Mouse (Mus musculus) heart, embryonic 15.5 days (tissue): ENCODE measurements at regions not wholly inside any gene's neighbourhood (a gene's known extent, or its start where the extent isn't known, plus 50 kb on each side); places are given as distances from the start of the nearest gene placed in this dataset.
"Not testable (repeated sequence)": the region's sequence is repeated elsewhere in the genome, so short reads cannot be mapped to it uniquely, and the experiment has no call there.

Source experiments
- ATAC-seq: fragments of 200-750 bp; cut with Nextera tagmentation; replicated peaks from 2 replicates; pipeline ENCODE4 v1.8.0; 2017; ENCODE audit warnings: low read depth, moderate TSS enrichment; ENCODE audit not compliant: insufficient number of reproducible peaks, insufficient read depth, low FRiP score
- H3K27ac ChIP-seq: fragments of 300-500 bp; sonication (generic); 2 replicates; pipeline ENCODE4 v1.5.1; 2015; ENCODE audit warnings: mild to moderate bottlenecking, inconsistent platforms
- H3K27me3 ChIP-seq: fragments of 300-500 bp; sonication (generic); 2 replicates; pipeline ENCODE4 v1.6.1; 2015; ENCODE audit warnings: inconsistent platforms
- H3K36me3 ChIP-seq: fragments of 300-500 bp; sonication (generic); 2 replicates; pipeline ENCODE4 v1.6.1; 2015; ENCODE audit warnings: mild to moderate bottlenecking, inconsistent platforms
- H3K4me1 ChIP-seq: fragments of 300-500 bp; sonication (generic); replicated peaks from 2 replicates; pipeline ENCODE4 v1.6.1; 2015; ENCODE audit warnings: inconsistent platforms
- H3K4me2 ChIP-seq: fragments of 300-500 bp; sonication (generic); 2 replicates; pipeline ENCODE4 v1.6.1; 2015; ENCODE audit warnings: inconsistent platforms, mild to moderate bottlenecking, moderate library complexity
- H3K4me3 ChIP-seq: fragments of 300-500 bp; sonication (generic); 2 replicates; pipeline ENCODE4 v1.5.1; 2015; ENCODE audit warnings: mild to moderate bottlenecking, inconsistent platforms
- H3K9ac ChIP-seq: fragments of 300-500 bp; sonication (generic); 2 replicates; pipeline ENCODE4 v1.6.1; 2015; ENCODE audit warnings: mild to moderate bottlenecking, inconsistent platforms
- H3K9me3 ChIP-seq: fragments of 300-500 bp; sonication (generic); replicated peaks from 2 replicates; pipeline ENCODE4 v1.6.1; 2016; ENCODE audit warnings: inconsistent platforms
- WGBS: fragments of 180-500 bp; shearing (Covaris S2); methylation state at CpG from one replicate; pipeline ENCODE4 v1.1.7; 2015; ENCODE audit warnings: mixed read lengths; 5-methylcytosine and 5-hydroxymethylcytosine counted together

DNA sequence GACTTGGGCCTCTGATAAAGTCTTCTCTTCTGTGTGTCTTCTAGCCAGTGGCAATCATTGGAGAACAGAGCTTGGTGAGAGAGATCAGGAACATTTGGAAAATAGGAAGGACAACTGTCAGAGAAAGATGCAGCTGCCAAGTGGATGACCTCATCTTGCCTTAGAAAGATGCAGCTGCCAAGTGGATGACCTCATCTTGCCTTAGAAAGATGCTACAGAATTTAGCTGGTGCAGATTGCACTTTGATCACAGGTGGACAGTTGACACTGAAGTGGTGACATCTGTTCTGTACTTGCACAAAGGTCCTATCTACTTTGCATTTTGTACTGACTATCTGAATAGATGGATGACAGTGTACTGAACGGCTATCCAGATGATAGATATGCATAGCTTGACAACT lies 163.1 kb downstream of the Ube2e3 start:
- no peaks in the 10 kb centered on the region for H3K4me1 ChIP-seq
- WGBS, result 42% methylated on average over 1 of the region's 1 CpGs

DNA sequence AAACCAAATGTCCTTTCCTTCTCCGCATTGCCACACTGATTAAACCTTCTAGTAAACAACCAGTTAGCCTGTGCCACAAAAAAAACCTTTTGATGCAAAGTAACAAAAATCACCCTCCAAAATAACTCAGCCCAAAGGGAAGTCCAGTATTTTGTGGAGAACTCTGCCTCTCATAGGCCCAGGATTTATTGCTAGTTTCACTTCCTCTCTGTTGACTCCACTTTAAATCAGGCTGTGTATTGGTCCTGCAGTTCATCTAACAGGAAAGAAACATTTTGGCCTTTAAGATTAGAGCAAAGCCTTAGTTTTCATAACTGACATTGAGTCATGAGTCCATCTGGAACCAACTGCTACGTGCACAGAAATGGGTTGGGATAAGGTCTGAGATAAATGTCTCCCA lies 168.4 kb downstream of the Ube2e3 start:
- Histone ChIP-seq H3K27me3 (no peaks in the 10 kb centered on the region), H3K4me2 (no peak overlapping the region), H3K4me1 (peaks cover 4% of the 10 kb centered on the region; the same call in 1 of the 2 replicates), H3K4me3 (no peak overlapping the region), H3K36me3 (no peaks in the 10 kb centered on the region), H3K27ac (no peak overlapping the region), H3K9me3 (no peaks in the 10 kb centered on the region), H3K9ac (no peak overlapping the region)
- WGBS, result 73% methylated on average over 2 of the region's 2 CpGs
- ATAC-seq, result no peak

More for the DNA sequence above, 163.1 kb downstream of the Ube2e3 start:
- Histone ChIP-seq H3K27ac (no peak overlapping the region), H3K9ac (no peak overlapping the region), H3K4me2 (no peak overlapping the region), H3K36me3 (no peaks in the 10 kb centered on the region), H3K9me3 (no peaks in the 10 kb centered on the region), H3K4me3 (no peak overlapping the region), H3K27me3 (no peaks in the 10 kb centered on the region)
- no peak for ATAC-seq

DNA sequence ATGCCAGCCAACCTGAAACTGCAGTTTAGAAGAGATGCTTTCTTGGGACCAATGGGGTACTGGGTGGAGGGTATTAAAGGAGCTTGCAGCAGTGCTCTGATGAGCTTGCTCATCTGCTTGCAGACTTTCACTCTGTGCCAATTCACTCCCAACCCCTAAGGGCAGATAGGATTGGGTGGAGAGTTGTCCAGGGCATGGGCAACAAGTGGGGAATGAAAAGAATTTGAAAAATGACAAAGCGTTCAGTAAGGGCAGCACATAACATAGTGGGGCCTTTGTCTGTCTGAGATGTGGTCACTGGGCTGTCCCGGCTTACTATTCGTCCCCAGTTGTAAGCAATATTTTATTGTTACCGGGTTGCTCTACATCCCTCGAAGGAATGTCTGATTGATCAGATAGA lies 170.7 kb downstream of the Ube2e3 start:
- no peak overlapping the region for H3K4me3 ChIP-seq
- no peak overlapping the region for H3K27ac ChIP-seq
- H3K4me1 ChIP-seq, result peaks cover 7% of the 10 kb centered on the region; the same call in 1 of the 2 replicates
- no peaks in the 10 kb centered on the region for H3K36me3 ChIP-seq
- no peaks in the 10 kb centered on the region for H3K27me3 ChIP-seq
- H3K9me3 ChIP-seq, result no peaks in the 10 kb centered on the region
- 39% methylated on average over 5 of the region's 5 CpGs for WGBS
- no peak overlapping the region for H3K9ac ChIP-seq
- H3K4me2 ChIP-seq, result no peak overlapping the region
- no peak for ATAC-seq

DNA sequence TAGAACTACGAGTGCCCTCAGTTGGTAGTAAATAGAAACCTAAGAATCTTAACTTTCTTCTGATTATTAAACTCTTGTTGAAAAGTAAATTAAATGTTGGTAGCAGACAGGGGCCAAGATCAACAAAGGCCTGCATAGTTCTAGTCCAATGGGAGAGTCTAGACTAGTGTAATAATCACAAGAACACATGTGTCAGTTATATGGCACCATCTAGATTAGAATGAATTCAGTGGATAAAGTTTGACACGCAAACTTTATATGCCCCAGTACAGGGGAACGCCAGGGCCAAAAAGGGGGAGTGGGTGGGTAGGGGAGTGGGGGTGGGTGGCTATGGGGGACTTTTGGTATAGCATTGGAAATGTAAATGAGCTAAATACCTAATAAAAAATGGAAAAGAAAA lies 176.9 kb downstream of the Ube2e3 start:
- 75% methylated on average over 3 of the region's 3 CpGs for WGBS
- ATAC-seq, H3K36me3 ChIP-seq, H3K4me2 ChIP-seq, H3K27ac ChIP-seq, H3K4me3 ChIP-seq, H3K9ac ChIP-seq, H3K9me3 ChIP-seq, H3K4me1 ChIP-seq, H3K27me3 ChIP-seq: not testable (repeated sequence)

DNA sequence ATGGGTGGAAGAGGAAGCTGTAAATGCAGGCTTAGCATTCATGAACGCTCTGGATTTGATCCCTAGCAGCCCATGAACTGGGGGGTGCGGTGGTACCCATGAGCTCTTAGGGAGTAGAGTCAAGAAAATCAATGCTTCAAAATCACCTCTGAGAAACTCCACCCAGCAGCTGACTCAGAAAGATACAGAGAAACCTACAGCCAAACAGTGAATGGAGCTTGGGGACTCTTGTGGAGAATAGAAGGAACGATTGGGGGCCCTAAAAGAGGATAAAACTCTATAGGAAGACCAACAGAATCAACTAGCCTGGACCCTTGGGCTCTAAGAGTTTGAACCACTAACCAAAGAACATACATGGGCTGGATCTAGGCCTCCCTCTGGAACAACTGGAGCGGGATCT lies 177.6 kb downstream of the Ube2e3 start:
- Histone ChIP-seq H3K27me3 (no peaks in the 10 kb centered on the region), H3K9me3 (no peaks in the 10 kb centered on the region), H3K36me3 (no peaks in the 10 kb centered on the region), H3K4me2 (no peak overlapping the region), H3K4me1 (0 out of 2 replicates have a peak, but pooled peaks cover 2% of the 10 kb centered on the region), H3K9ac (no peak overlapping the region), H3K4me3 (no peak overlapping the region), H3K27ac (no peak overlapping the region)
- no peak for ATAC-seq
- WGBS, result 73% methylated on average over 4 of the region's 4 CpGs

DNA sequence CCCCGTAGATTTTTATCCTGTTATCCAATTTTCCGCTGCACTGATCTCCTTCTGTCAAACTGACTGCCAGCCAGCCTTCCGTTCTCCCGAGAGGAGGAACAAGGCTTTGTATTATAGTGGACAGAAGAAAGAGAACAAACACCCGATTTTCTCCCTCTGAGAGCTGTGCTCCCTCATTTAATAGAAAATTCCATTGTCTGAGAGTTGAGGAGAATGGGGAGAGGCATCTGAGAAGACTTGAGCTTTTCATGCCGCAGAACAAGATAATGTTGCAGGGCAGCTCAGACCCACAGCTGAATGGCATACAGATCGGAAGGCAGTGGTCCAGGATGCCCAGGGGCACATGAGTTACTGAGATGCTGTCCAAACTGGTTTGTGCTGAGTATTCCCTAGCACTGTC lies 180.1 kb downstream of the Ube2e3 start:
- Histone ChIP-seq H3K9ac (no peak overlapping the region), H3K27me3 (no peaks in the 10 kb centered on the region), H3K9me3 (no peaks in the 10 kb centered on the region), H3K27ac (no peak overlapping the region), H3K4me1 (no peaks in the 10 kb centered on the region), H3K4me3 (no peak overlapping the region), H3K36me3 (no peaks in the 10 kb centered on the region), H3K4me2 (no peak overlapping the region)
- WGBS, result 57% methylated on average over 7 of the region's 7 CpGs
- no peak for ATAC-seq

DNA sequence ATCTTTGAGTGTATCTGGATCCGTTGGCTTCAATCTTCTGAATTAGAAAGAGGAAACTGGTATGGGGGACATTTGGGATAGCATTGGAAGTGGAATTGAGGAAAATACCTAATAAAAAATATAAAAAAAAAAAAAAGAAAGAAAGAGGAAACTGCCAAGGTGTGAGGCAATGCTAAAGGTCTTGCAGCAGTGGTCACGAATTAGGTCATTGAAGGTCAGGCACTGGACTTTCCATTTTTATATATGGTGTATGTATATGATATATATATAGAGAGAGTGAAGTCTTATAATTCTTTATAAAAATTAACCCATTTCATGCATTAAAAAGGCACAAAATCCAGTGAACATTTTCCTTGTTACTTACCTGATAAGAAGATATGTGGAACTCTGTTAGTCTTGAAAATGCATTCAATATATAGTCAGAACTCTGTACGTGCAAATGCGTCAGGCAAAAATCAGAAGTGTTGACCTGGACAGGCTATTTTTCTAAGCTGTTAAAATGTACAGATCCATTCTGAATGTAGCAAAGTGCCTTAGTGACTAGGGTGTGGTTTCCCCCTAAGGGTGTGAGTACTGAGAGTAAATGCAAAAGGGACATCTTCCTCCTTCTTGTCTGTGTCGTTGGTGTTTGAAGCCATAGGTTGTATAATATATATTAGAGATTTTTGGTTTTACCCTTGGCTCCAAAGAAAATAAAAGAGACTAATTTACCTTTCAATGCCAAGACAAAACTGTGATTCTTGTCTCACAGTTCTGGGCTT lies 181.0 kb downstream of the Ube2e3 start:
- no peak overlapping the region for H3K4me2 ChIP-seq
- no peaks in the 10 kb centered on the region for H3K27me3 ChIP-seq
- ATAC-seq, result no peak
- 85% methylated on average over 5 of the region's 5 CpGs for WGBS
- H3K4me1 ChIP-seq, result no peaks in the 10 kb centered on the region
- H3K27ac ChIP-seq, result no peak overlapping the region
- H3K4me3 ChIP-seq, result no peak overlapping the region
- H3K9me3 ChIP-seq, result no peaks in the 10 kb centered on the region
- H3K36me3 ChIP-seq, result no peaks in the 10 kb centered on the region
- H3K9ac ChIP-seq, result no peak overlapping the region

DNA sequence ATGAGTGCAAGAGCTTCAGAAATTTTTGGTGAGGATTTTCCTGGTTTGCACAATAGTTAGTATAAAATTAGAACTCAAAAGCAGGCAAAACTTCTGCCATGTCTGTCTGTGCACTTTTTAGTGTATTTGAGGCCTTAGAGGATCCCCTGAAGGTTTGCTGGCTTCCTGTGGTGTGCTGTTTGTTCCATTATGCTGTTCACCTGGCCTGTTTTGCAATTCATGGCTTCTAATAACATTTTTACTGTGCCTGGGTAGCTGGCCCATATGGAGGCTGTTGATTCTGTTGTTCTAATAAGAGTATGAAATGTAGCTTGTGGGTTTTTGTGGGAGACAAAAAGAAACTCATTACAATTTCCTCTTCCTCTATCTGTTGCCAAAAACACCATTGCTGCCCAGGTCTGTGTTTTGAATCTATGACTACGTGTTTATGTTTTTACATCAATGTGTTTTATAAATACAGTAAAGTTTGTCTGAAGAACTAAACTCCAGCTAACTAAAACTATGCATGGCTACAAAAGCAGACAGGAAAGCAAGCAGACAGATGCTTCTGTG lies 182.6 kb downstream of the Ube2e3 start:
- Histone ChIP-seq H3K4me2 (no peak overlapping the region), H3K36me3 (no peaks in the 10 kb centered on the region), H3K27me3 (no peaks in the 10 kb centered on the region), H3K9ac (no peak overlapping the region), H3K9me3 (no peaks in the 10 kb centered on the region), H3K4me3 (no peak overlapping the region), H3K4me1 (no peaks in the 10 kb centered on the region), H3K27ac (no peak overlapping the region)
- ATAC-seq, result no peak
- 75% methylated on average over 1 of the region's 1 CpGs for WGBS

DNA sequence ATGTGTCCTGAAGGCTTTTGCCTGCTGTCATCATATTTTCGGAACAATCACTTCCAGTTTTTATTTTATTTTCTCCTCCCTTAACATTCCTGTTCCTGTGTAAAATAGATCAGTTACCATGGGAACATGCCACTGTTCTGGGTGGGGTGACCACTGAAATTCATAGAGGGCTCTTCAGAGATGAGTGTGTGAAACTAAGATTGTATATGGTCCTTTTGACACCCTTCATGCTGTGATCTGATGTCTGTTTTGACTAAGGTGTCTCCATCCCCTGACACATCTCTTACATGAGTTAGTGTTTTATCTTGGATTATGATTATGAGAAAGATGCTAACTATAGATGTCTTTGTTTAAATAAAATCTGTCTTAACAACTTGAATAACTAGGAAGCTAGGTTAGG lies 184.3 kb downstream of the Ube2e3 start:
- H3K27ac ChIP-seq, result no peak overlapping the region
- no peak overlapping the region for H3K4me2 ChIP-seq
- H3K9ac ChIP-seq, result no peak overlapping the region
- no peak for ATAC-seq
- H3K4me1 ChIP-seq, result no peaks in the 10 kb centered on the region
- no peaks in the 10 kb centered on the region for H3K27me3 ChIP-seq
- no peak overlapping the region for H3K4me3 ChIP-seq
- H3K36me3 ChIP-seq, result no peaks in the 10 kb centered on the region
- 74% methylated on average over 1 of the region's 1 CpGs for WGBS
- no peaks in the 10 kb centered on the region for H3K9me3 ChIP-seq

DNA sequence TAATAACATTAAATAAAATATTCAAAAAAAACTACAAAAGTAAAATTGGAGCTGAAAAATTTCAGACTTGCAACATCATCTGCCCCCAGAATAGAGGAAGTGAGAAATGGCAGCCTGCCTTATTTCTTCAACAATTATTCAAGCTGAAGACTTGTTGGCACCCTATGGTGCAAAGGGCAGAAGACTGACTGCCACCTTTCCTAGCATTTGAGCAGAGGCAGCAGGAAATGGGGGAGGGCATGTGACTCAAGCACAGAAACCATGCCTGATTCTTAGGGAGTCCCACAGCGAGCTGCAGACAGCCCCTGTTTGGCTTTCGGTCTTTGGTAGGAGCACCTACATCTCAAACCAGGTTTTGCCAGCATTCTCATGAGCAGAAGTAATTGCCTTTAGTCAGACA lies 188.2 kb downstream of the Ube2e3 start:
- H3K36me3 ChIP-seq, result no peaks in the 10 kb centered on the region
- H3K4me2 ChIP-seq, result no peak overlapping the region
- ATAC-seq, result no peak
- no peaks in the 10 kb centered on the region for H3K4me1 ChIP-seq
- H3K4me3 ChIP-seq, result no peak overlapping the region
- no peak overlapping the region for H3K9ac ChIP-seq
- no peak overlapping the region for H3K27ac ChIP-seq
- no peaks in the 10 kb centered on the region for H3K27me3 ChIP-seq
- no peaks in the 10 kb centered on the region for H3K9me3 ChIP-seq
- WGBS, result 74% methylated on average over 2 of the region's 2 CpGs

DNA sequence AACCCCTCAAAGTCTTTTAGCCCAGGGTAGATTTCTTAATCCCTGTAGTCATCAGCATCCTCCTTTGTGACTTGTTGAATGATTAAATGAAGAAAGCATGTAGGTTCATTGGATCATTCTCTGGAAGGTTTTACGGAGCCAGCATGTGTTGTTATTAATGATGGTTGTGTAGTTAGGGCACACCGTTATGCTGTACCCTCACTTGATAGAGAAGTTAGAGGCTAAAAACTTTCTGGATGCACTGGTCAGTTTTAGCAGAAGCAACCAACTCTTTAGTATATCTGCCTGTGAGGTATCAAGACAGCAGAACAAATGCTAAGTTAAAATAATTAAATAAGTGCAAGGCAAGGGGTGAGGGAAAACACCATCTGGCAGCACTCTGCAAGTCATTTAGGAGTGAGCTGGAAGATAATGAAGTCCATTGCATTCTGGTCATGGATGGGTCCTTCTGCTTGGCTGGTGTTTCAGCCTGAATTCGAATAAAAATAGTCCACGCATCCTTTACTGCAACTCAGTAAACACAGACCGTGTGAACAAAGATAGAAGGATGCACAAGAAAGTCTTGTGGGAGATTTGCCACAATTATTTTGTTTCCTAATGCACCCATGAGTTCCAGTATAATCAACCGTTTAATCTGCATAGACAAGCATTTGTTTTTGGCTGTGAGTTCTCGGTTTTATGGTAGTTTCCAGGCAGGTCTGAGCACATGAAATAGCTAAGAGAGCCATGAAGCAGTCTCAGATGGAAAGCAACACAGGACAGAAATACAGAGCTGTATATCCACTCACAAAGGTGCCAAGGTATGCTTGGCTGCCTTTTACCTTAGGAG lies 191.4 kb downstream of the Ube2e3 start:
- no peak for ATAC-seq
- Histone ChIP-seq H3K4me1 (no peaks in the 10 kb centered on the region), H3K27me3 (no peaks in the 10 kb centered on the region), H3K4me2 (no peak overlapping the region), H3K9me3 (no peaks in the 10 kb centered on the region), H3K9ac (no peak overlapping the region), H3K27ac (no peak overlapping the region), H3K4me3 (no peak overlapping the region), H3K36me3 (no peaks in the 10 kb centered on the region)
- WGBS, result 85% methylated on average over 7 of the region's 7 CpGs

DNA sequence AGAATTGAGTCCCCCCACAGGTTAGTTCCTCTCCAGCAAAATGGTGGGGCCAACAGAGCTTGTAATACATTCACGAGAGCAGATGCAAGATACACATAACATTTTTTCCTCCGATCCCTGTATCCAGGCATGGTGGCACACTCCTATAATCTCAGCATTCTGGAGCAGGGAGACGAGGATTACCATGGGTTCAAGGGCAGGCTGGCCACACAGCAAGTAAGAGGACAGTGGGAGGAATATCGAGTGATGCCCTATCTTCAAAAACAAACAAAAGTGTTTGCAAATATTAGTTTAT lies 192.0 kb downstream of the Ube2e3 start:
- no peaks in the 10 kb centered on the region for H3K27me3 ChIP-seq
- no peaks in the 10 kb centered on the region for H3K4me1 ChIP-seq
- H3K27ac ChIP-seq, result no peak overlapping the region
- H3K9me3 ChIP-seq, result no peaks in the 10 kb centered on the region
- 81% methylated on average over 4 of the region's 4 CpGs for WGBS
- H3K36me3 ChIP-seq, result no peaks in the 10 kb centered on the region
- H3K4me3 ChIP-seq, result no peak overlapping the region
- H3K4me2 ChIP-seq, result no peak overlapping the region
- H3K9ac ChIP-seq, result no peak overlapping the region
- ATAC-seq, result no peak
